Mouse (Mus musculus): ENCODE data around the gene Tjp2. TPM values are rescaled to one million over a fixed set of nuclear protein-coding genes. Genes with fewer than 3 reads are reported as not detected.
A peak's percentile ranks its signal among the peaks of the same experiment; 100 is the strongest.

Tjp2 gene
- polyA plus RNA-seq (2016; fragmentation: Nextera tagmentation; extraction: Ambion mirVana): 26.7 and 28.7 TPM in 2 replicates

DNA sequence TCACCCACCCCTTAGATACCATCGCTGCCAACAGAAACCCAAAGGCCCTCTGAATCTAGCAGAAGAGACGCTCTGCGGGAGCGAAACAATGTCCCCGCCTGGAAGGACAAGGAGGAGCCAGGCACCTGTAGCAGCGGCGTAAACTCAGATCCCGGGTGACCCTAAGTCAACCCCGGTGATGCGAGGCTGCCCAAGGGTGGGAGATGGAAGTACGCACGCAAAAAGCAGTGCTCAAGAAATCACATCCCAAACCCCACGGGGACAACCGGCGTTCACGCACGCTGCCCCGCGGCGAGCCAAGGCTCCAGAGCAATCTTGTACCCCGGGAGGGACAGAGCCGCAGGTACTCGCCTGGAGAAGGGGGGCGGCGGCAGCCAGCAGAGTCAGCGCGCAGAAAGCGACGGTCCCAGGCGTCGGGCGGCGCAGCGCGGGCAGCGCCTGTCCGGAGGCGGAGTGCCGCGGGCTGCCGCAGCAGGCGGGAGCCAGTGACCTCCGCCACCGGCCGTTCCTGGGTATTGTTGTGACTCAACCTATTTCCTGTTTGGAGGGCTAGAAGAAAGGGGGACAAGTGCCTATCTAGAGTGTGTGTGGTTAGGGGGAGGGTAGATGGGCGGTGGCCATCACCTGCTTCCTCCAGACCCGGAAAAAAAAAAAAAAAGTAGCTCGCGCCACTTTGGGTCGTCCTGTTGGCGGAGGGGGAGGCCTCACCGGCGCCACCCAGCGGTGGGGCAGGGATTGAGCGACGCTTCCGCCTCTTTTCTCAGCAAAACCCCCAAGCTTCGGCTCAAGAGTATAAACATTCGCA is at the start of gene Tjp2:
Gene Tjp2, minus strand, starts transcription at position 531 of the 805 bp plus-strand sequence.
- WGBS: under 1% methylated on average over 59 of the region's 59 CpGs
- H3K36me3 ChIP-seq: no peaks in the 10 kb centered on the region
- H3K4me3 ChIP-seq: peak within 1 kb of the TSS; percentile 44
- H3K4me1 ChIP-seq: peaks cover 11% of the 10 kb centered on the region
- H3K9ac ChIP-seq: peak within 1 kb of the TSS; percentile 56
- no peak within 1 kb of the TSS for H3K27ac ChIP-seq
- peak; percentile 63; the same call in 1 of the 2 replicates for ATAC-seq (ENCODE audit: low FRiP score)
- peaks cover 48% of the 10 kb centered on the region for H3K27me3 ChIP-seq
- no peaks in the 10 kb centered on the region for H3K9me3 ChIP-seq (replicated peaks)
- peak within 1 kb of the TSS; percentile 82 for H3K4me2 ChIP-seq (replicated peaks)

- Histone ChIP-seq H3K9me3 (replicated peaks) (no peaks in the 10 kb centered on the region), H3K9ac (no peak overlapping the region), H3K36me3 (peaks cover 3% of the 10 kb centered on the region; the same call in 1 of the 2 replicates), H3K27ac (no peak overlapping the region), H3K4me2 (replicated peaks) (no peak overlapping the region), H3K4me3 (no peak overlapping the region), H3K4me1 (peaks cover 11% of the 10 kb centered on the region; the same call in 1 of the 2 replicates), H3K27me3 (no peaks in the 10 kb centered on the region)
- ATAC-seq (ENCODE audit: low FRiP score): no peak
- 67% methylated on average over 3 of the region's 3 CpGs for WGBS
These were observed 49.5 kb upstream of the Tjp2 start for GRCm38 (mm10) chr19:24274281-24274680.

- Histone ChIP-seq H3K9ac (no peak overlapping the region), H3K36me3 (peaks cover 3% of the 10 kb centered on the region; the same call in 1 of the 2 replicates), H3K4me1 (peaks cover 16% of the 10 kb centered on the region), H3K4me2 (replicated peaks) (peak overlapping the region; percentile 38), H3K27me3 (no peaks in the 10 kb centered on the region), H3K27ac (no peak overlapping the region), H3K9me3 (replicated peaks) (no peaks in the 10 kb centered on the region), H3K4me3 (no peak overlapping the region)
- peak; percentile 79 for ATAC-seq (ENCODE audit: low FRiP score)
- 48% methylated on average over 16 of the region's 16 CpGs for WGBS
These were observed 47.1 kb upstream of the Tjp2 start for GRCm38 (mm10) chr19:24271746-24272426.

DNA sequence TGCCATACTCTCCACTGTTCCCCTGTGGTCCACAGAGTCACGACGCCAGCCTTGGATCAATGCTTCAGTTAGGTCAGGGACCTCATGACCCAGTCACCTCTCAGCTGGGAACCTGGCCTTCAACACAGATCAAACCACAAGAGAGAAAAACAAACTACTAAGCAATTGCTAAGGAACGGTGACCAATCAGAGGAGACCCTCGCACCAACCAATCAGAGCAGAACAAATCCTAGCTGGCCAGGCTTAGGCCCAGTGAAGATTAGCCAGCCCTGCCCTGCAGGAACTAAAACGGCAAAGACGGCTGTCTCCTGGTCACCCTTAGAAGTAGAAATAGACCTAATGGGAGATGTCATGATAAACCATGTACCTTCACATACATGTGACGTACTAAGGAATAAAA is 46.5 kb upstream of the Tjp2 start:
- H3K9ac ChIP-seq: no peak overlapping the region
- H3K27me3 ChIP-seq: no peaks in the 10 kb centered on the region
- ATAC-seq (ENCODE audit: low FRiP score): peak; percentile 58
- H3K9me3 ChIP-seq (replicated peaks): no peaks in the 10 kb centered on the region
- H3K4me1 ChIP-seq: peaks cover 16% of the 10 kb centered on the region
- no peak overlapping the region for H3K27ac ChIP-seq
- 37% methylated on average over 7 of the region's 7 CpGs for WGBS
- no peak overlapping the region for H3K4me3 ChIP-seq
- H3K4me2 ChIP-seq (replicated peaks): peak overlapping the region; percentile 38
- 0 out of 2 replicates have a peak, but pooled peaks cover 3% of the 10 kb centered on the region for H3K36me3 ChIP-seq

DNA sequence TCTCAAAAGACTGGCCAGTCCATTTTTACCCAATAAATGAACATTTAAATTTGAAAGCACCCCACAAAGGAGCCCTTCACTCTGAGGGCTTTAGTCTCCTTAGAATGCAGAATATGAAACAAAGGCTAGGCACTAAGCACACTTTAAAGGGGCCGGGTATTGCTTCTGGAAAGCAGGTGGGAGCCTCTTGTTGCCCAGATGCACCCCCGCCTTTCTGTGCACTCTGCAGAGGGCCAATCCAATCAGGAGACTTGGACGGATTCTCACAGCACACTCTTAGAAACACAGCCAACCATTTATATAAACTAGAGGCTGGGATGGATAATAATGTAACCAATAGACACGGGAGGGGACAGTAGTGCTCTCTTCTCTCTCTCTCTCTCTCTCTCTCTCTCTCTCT is 43.7 kb upstream of the Tjp2 start:
- Histone ChIP-seq H3K4me1 (peaks cover 16% of the 10 kb centered on the region), H3K9me3 (replicated peaks) (no peaks in the 10 kb centered on the region), H3K27me3 (no peaks in the 10 kb centered on the region), H3K4me3 (no peak overlapping the region), H3K9ac (no peak overlapping the region), H3K4me2 (replicated peaks) (no peak overlapping the region), H3K27ac (no peak overlapping the region; the same call in 1 of the 2 replicates), H3K36me3 (peaks cover 12% of the 10 kb centered on the region; the same call in 1 of the 2 replicates)
- WGBS: 37% methylated on average over 4 of the region's 4 CpGs
- ATAC-seq (ENCODE audit: low FRiP score): peak; percentile 32; the same call in 1 of the 2 replicates

DNA sequence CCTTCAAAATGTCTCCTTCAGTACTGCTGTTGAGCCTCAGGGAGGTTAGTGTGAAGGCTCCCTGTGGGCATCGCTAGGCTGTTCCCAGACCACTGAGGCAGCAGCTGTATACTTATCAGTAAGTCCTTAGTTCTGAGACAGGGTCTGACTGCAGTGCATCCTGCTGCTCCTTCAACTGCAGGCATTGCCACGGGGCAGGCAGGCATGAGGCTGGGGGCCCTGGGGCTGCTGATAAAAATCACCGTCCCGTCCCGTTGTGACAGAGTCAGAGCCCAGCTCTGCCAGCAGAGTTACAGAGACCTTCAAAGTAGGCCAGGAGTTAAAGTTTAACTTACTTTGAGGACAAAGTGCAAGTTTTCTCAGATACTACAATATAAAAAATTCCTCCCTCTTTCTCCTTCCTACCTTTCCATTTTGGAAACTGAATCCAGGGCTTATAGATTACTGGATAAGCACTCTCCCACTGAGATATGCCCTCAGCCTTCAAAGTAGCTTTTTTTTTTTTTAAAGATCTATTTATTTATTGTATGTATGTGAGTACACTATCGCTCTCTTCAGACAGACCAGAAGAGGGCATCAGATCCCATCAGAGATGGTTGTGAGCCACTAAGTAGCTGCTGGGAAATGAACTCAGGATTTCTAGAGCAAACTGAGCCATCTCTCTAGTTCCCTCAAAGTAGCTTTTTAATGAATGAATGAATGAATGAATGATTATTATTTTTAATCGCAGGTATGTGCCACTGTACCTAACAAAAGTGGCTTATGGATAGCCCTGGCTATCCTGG is 41.4 kb upstream of the Tjp2 start:
- peaks cover 12% of the 10 kb centered on the region for H3K4me1 ChIP-seq
- H3K4me2 ChIP-seq (replicated peaks): no peak overlapping the region
- H3K27ac ChIP-seq: no peak overlapping the region
- no peaks in the 10 kb centered on the region for H3K27me3 ChIP-seq
- no peak overlapping the region for H3K4me3 ChIP-seq
- H3K9ac ChIP-seq: no peak overlapping the region
- H3K36me3 ChIP-seq: peaks cover 12% of the 10 kb centered on the region; the same call in 1 of the 2 replicates
- WGBS: 83% methylated on average over 7 of the region's 7 CpGs
- no peaks in the 10 kb centered on the region for H3K9me3 ChIP-seq (replicated peaks)
- ATAC-seq (ENCODE audit: low FRiP score): no peak

GRCm38 (mm10) chr19:24264991-24265390 is 40.2 kb upstream of the Tjp2 start:
- no peak overlapping the region for H3K27ac ChIP-seq
- H3K36me3 ChIP-seq: peaks cover 12% of the 10 kb centered on the region; the same call in 1 of the 2 replicates
- H3K4me2 ChIP-seq (replicated peaks): no peak overlapping the region
- H3K4me1 ChIP-seq: peaks cover 13% of the 10 kb centered on the region; the same call in 1 of the 2 replicates
- H3K9ac ChIP-seq: no peak overlapping the region
- no peaks in the 10 kb centered on the region for H3K27me3 ChIP-seq
- 50% methylated on average over 7 of the region's 7 CpGs for WGBS
- H3K4me3 ChIP-seq: no peak overlapping the region
- no peaks in the 10 kb centered on the region for H3K9me3 ChIP-seq (replicated peaks)
- ATAC-seq (ENCODE audit: low FRiP score): 0 out of 2 replicates have a peak, but pooled peaks have one; percentile 37

DNA sequence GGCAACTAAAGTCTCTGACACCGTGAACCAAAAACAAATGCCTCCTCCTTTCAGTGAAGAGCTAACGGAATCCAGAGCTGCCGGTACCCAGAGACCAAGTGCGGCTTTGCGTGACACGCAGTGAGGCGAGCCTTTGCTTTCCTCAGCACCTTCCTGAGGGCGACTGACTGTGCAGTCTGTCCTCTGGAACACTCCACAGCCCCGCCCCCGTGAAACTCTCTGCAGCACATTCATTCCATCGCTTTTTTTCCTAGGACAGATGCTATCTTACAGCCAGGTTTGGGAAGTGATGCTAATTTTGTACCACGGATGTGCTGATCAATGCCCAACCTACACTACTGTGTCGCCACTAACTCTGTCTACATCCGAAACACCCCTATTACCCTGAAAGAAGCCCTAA is 37.9 kb upstream of the Tjp2 start:
- Histone ChIP-seq H3K36me3 (peaks cover 12% of the 10 kb centered on the region; the same call in 1 of the 2 replicates), H3K4me2 (replicated peaks) (no peak overlapping the region), H3K4me3 (no peak overlapping the region), H3K4me1 (peaks cover 5% of the 10 kb centered on the region; the same call in 1 of the 2 replicates), H3K9ac (no peak overlapping the region), H3K27me3 (no peaks in the 10 kb centered on the region), H3K27ac (no peak overlapping the region), H3K9me3 (replicated peaks) (no peaks in the 10 kb centered on the region)
- no peak for ATAC-seq (ENCODE audit: low FRiP score)
- 91% methylated on average over 14 of the region's 14 CpGs for WGBS

- H3K36me3 ChIP-seq: 0 out of 2 replicates have a peak, but pooled peaks cover 6% of the 10 kb centered on the region
- H3K4me3 ChIP-seq: no peak overlapping the region
- H3K4me1 ChIP-seq: 0 out of 2 replicates have a peak, but pooled peaks cover 4% of the 10 kb centered on the region
- peak; percentile 64; the same call in 1 of the 2 replicates for ATAC-seq (ENCODE audit: low FRiP score)
- no peaks in the 10 kb centered on the region for H3K9me3 ChIP-seq (replicated peaks)
- WGBS: 58% methylated on average over 12 of the region's 12 CpGs
- no peak overlapping the region for H3K27ac ChIP-seq
- no peak overlapping the region for H3K9ac ChIP-seq
- no peak overlapping the region for H3K4me2 ChIP-seq (replicated peaks)
- H3K27me3 ChIP-seq: no peaks in the 10 kb centered on the region
These were observed 34.8 kb upstream of the Tjp2 start for GRCm38 (mm10) chr19:24259390-24260351.

- no peaks in the 10 kb centered on the region for H3K27me3 ChIP-seq
- no peak overlapping the region for H3K27ac ChIP-seq
- no peak overlapping the region for H3K9ac ChIP-seq
- 91% methylated on average over 5 of the region's 5 CpGs for WGBS
- no peaks in the 10 kb centered on the region for H3K9me3 ChIP-seq (replicated peaks)
- no peak overlapping the region for H3K4me2 ChIP-seq (replicated peaks)
- H3K4me1 ChIP-seq: 0 out of 2 replicates have a peak, but pooled peaks cover 4% of the 10 kb centered on the region
- no peaks in the 10 kb centered on the region for H3K36me3 ChIP-seq
- ATAC-seq (ENCODE audit: low FRiP score): no peak
- no peak overlapping the region for H3K4me3 ChIP-seq
These were observed 33.5 kb upstream of the Tjp2 start for GRCm38 (mm10) chr19:24258368-24258767.

DNA sequence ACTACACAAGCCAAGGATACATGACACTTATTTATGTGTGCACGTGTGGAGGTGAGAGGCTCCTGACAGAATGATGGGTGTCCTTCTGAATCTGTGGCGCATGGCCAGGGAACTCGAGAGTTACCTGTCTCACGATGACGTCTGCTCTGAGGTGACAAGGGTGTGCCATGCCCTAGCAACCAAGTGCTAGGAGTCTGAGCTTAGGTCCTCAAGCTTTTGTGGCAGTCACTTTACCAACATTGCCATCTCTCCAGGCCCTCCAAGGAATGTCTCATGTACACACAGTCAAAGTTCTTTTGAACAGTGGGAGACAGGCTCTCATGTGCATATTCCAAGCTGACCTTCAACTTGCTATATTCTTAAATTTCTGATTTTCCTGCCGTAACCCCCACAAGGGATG is 33.1 kb upstream of the Tjp2 start:
- Histone ChIP-seq H3K4me2 (replicated peaks) (no peak overlapping the region), H3K4me3 (no peak overlapping the region), H3K27me3 (no peaks in the 10 kb centered on the region), H3K27ac (no peak overlapping the region), H3K9me3 (replicated peaks) (no peaks in the 10 kb centered on the region), H3K4me1 (0 out of 2 replicates have a peak, but pooled peaks cover 4% of the 10 kb centered on the region), H3K36me3 (no peaks in the 10 kb centered on the region), H3K9ac (no peak overlapping the region)
- WGBS: 93% methylated on average over 6 of the region's 6 CpGs
- ATAC-seq (ENCODE audit: low FRiP score): no peak
